Mouse (Mus musculus) heart, adult 2 months (tissue): Measurements from ENCODE around the gene Pus7l.

ENCODE experiments used
- CTCF ChIP-seq: fragments of 200-600 bp; IDR thresholded peaks from 2 replicates; pipeline ENCODE4 v1.8.1; 2022; ENCODE audit warnings: antibody characterized with exemption, mild to moderate bottlenecking, moderate library complexity
- EP300 ChIP-seq: fragments of 200-500 bp; IDR thresholded peaks from 2 replicates; pipeline ENCODE4 v1.6.1; 2011; ENCODE audit warnings: low read depth, low read length, control low read depth; ENCODE audit not compliant: insufficient read depth

- no peak for TF ChIP-seq CTCF
- no peak for TF ChIP-seq EP300
Measured at GRCm38 (mm10) chr15:94544844-94545243, 1.5 kb upstream of the Pus7l start.
